Mouse (Mus musculus) lung, embryonic 15.5 days (tissue): ENCODE data around the gene Ifitm1. TPM values are rescaled to one million over a fixed set of nuclear protein-coding genes. Genes with fewer than 3 reads are reported as not detected.

ENCODE experiments used
- ATAC-seq: fragments of 200-750 bp; cut with Nextera tagmentation; 2 replicates; pipeline ENCODE4 v1.8.0; 2017; ENCODE audit warnings: moderate number of reproducible peaks, borderline replicate concordance; ENCODE audit not compliant: low FRiP score, low TSS enrichment; ENCODE audit errors: extremely low read depth
- H3K27ac ChIP-seq: fragments of 300-500 bp; sonication (generic); 2 replicates; pipeline ENCODE4 v1.5.1; 2015; ENCODE audit warnings: moderate library complexity, mild to moderate bottlenecking, inconsistent platforms
- H3K27me3 ChIP-seq: fragments of 300-500 bp; sonication (generic); 2 replicates; pipeline ENCODE4 v1.6.1; 2015; ENCODE audit warnings: inconsistent platforms
- H3K36me3 ChIP-seq: fragments of 300-500 bp; sonication (generic); 2 replicates; pipeline ENCODE4 v1.6.1; 2015; ENCODE audit warnings: inconsistent platforms
- H3K4me1 ChIP-seq: fragments of 300-500 bp; sonication (generic); 2 replicates; pipeline ENCODE4 v1.6.1; 2015; ENCODE audit warnings: inconsistent platforms
- H3K4me2 ChIP-seq: fragments of 300-500 bp; sonication (generic); 2 replicates; pipeline ENCODE4 v1.6.1; 2015; ENCODE audit warnings: inconsistent platforms, mild to moderate bottlenecking, moderate library complexity
- H3K4me3 ChIP-seq: fragments of 300-500 bp; sonication (generic); 2 replicates; pipeline ENCODE4 v1.5.1; 2015; ENCODE audit warnings: mild to moderate bottlenecking, inconsistent platforms
- H3K9ac ChIP-seq: fragments of 300-500 bp; sonication (generic); 2 replicates; pipeline ENCODE4 v1.6.1; 2015; ENCODE audit warnings: inconsistent platforms
- H3K9me3 ChIP-seq: fragments of 300-500 bp; sonication (generic); 2 replicates; pipeline ENCODE4 v1.6.1; 2016; ENCODE audit warnings: inconsistent platforms
- WGBS: fragments of 180-500 bp; shearing (Covaris S2); methylation state at CpG from one replicate; pipeline ENCODE4 v1.1.7; 2015; 5-methylcytosine and 5-hydroxymethylcytosine counted together
- polyA plus RNA-seq: library from polyadenylated mRNA; unstranded; fragments of >200 nt; fragmentation: Nextera tagmentation; extraction: Ambion mirVana; gene quantifications from 2 replicates; pipeline ENCODE4 v1.2.1, GENCODE M21; 2015

Ifitm1 gene
- polyA plus RNA-seq, 1 experiment from 2014 or later = 54.5 TPM

- WGBS = 2% methylated on average over 33 of the region's 33 CpGs
- Histone ChIP-seq H3K4me3 (peak within 1 kb of the TSS; percentile 62), H3K27ac (peak within 1 kb of the TSS; percentile 96), H3K36me3 (peaks cover 7% of the 10 kb centered on the region; the same call in 1 of the 2 replicates), H3K9me3 (no peaks in the 10 kb centered on the region), H3K4me2 (peak within 1 kb of the TSS; percentile 62), H3K4me1 (peaks cover 35% of the 10 kb centered on the region), H3K27me3 (no peaks in the 10 kb centered on the region), H3K9ac (peak within 1 kb of the TSS; percentile 64)
- peak; percentile 92 for ATAC-seq
Observed at GRCm38 (mm10) chr7:140941222-140942051, 25.6 kb upstream of the Ifitm1 start, which contains the start of gene Pgghg. TSS of gene Pgghg (plus strand) at chr7:140941391.

- Histone ChIP-seq H3K27ac (peak overlapping the region; percentile 96), H3K27me3 (no peaks in the 10 kb centered on the region), H3K4me2 (peak overlapping the region; percentile 62), H3K9ac (peak overlapping the region; percentile 64), H3K36me3 (peaks cover 14% of the 10 kb centered on the region), H3K4me3 (peak overlapping the region; percentile 62), H3K4me1 (peaks cover 35% of the 10 kb centered on the region), H3K9me3 (no peaks in the 10 kb centered on the region)
- 30% methylated on average over 9 of the region's 9 CpGs for WGBS
- ATAC-seq = peak; percentile 5; the same call in 1 of the 2 replicates
Observed at GRCm38 (mm10) chr7:140942341-140942740, 24.7 kb upstream of the Ifitm1 start.

GRCm38 (mm10) chr7:140942811-140943210, 24.2 kb upstream of the Ifitm1 start:
- peak overlapping the region; percentile 96 for H3K27ac ChIP-seq
- 80% methylated on average over 10 of the region's 10 CpGs for WGBS
- no peaks in the 10 kb centered on the region for H3K9me3 ChIP-seq
- H3K4me1 ChIP-seq = peaks cover 35% of the 10 kb centered on the region
- no peaks in the 10 kb centered on the region for H3K27me3 ChIP-seq
- ATAC-seq = no peak
- peak overlapping the region; percentile 62; the same call in 1 of the 2 replicates for H3K4me2 ChIP-seq
- H3K4me3 ChIP-seq = 0 out of 2 replicates have a peak overlapping the region, but pooled peaks have one; percentile 62
- peaks cover 19% of the 10 kb centered on the region for H3K36me3 ChIP-seq
- 0 out of 2 replicates have a peak overlapping the region, but pooled peaks have one; percentile 64 for H3K9ac ChIP-seq

GRCm38 (mm10) chr7:140943356-140943755, 23.7 kb upstream of the Ifitm1 start:
- no peak for ATAC-seq
- 54% methylated on average over 4 of the region's 4 CpGs for WGBS
- Histone ChIP-seq H3K27me3 (no peaks in the 10 kb centered on the region), H3K27ac (peak overlapping the region; percentile 96; the same call in 1 of the 2 replicates), H3K4me1 (peaks cover 35% of the 10 kb centered on the region), H3K4me3 (no peak overlapping the region), H3K36me3 (peaks cover 23% of the 10 kb centered on the region), H3K4me2 (no peak overlapping the region), H3K9me3 (no peaks in the 10 kb centered on the region), H3K9ac (no peak overlapping the region; the same call in 1 of the 2 replicates)

GRCm38 (mm10) chr7:140944236-140944635, 22.8 kb upstream of the Ifitm1 start:
- peaks cover 33% of the 10 kb centered on the region for H3K4me1 ChIP-seq
- no peak overlapping the region for H3K4me2 ChIP-seq
- no peak for ATAC-seq
- H3K4me3 ChIP-seq = no peak overlapping the region
- H3K9me3 ChIP-seq = no peaks in the 10 kb centered on the region
- peaks cover 32% of the 10 kb centered on the region for H3K36me3 ChIP-seq
- 89% methylated on average over 7 of the region's 7 CpGs for WGBS
- no peak overlapping the region for H3K9ac ChIP-seq
- no peaks in the 10 kb centered on the region for H3K27me3 ChIP-seq
- H3K27ac ChIP-seq = no peak overlapping the region

- peaks cover 23% of the 10 kb centered on the region for H3K4me1 ChIP-seq
Observed at GRCm38 (mm10) chr7:140945247-140945646, 21.8 kb upstream of the Ifitm1 start.

GRCm38 (mm10) chr7:140946311-140946710, 20.7 kb upstream of the Ifitm1 start:
- Histone ChIP-seq H3K4me3 (no peak overlapping the region), H3K27me3 (no peaks in the 10 kb centered on the region), H3K9ac (no peak overlapping the region), H3K4me2 (no peak overlapping the region), H3K9me3 (no peaks in the 10 kb centered on the region), H3K4me1 (peaks cover 29% of the 10 kb centered on the region), H3K27ac (no peak overlapping the region), H3K36me3 (peaks cover 43% of the 10 kb centered on the region)
- 87% methylated on average over 10 of the region's 10 CpGs for whole genome bisulfite sequencing
- ATAC-seq = no peak

More at GRCm38 (mm10) chr7:140945247-140945646, 21.8 kb upstream of the Ifitm1 start:
- Histone ChIP-seq H3K4me2 (no peak overlapping the region), H3K4me3 (no peak overlapping the region), H3K36me3 (peaks cover 42% of the 10 kb centered on the region), H3K9me3 (no peaks in the 10 kb centered on the region), H3K9ac (no peak overlapping the region), H3K27ac (no peak overlapping the region), H3K27me3 (no peaks in the 10 kb centered on the region)
- 94% methylated on average over 5 of the region's 5 CpGs for whole genome bisulfite sequencing
- no peak for ATAC-seq

- no peaks in the 10 kb centered on the region for H3K27me3 ChIP-seq
- no peak overlapping the region for H3K9ac ChIP-seq
- H3K4me3 ChIP-seq = no peak overlapping the region
- H3K4me1 ChIP-seq = peaks cover 35% of the 10 kb centered on the region
- H3K36me3 ChIP-seq = peaks cover 43% of the 10 kb centered on the region
- WGBS = 40% methylated on average over 7 of the region's 7 CpGs
- H3K4me2 ChIP-seq = no peak overlapping the region
- ATAC-seq = no peak
- no peak overlapping the region for H3K27ac ChIP-seq
- H3K9me3 ChIP-seq = no peaks in the 10 kb centered on the region
Observed at GRCm38 (mm10) chr7:140946980-140947379, 20.0 kb upstream of the Ifitm1 start.

- 70% methylated on average over 8 of the region's 8 CpGs for WGBS
- Histone ChIP-seq H3K9me3 (no peaks in the 10 kb centered on the region), H3K4me2 (no peak overlapping the region), H3K36me3 (peaks cover 43% of the 10 kb centered on the region), H3K9ac (no peak overlapping the region), H3K27me3 (no peaks in the 10 kb centered on the region), H3K4me3 (no peak overlapping the region), H3K4me1 (peaks cover 29% of the 10 kb centered on the region), H3K27ac (no peak overlapping the region)
- no peak for ATAC-seq
Observed at GRCm38 (mm10) chr7:140948161-140948560, 18.9 kb upstream of the Ifitm1 start.

- H3K9me3 ChIP-seq = no peaks in the 10 kb centered on the region
- no peak overlapping the region for H3K4me2 ChIP-seq
- H3K9ac ChIP-seq = no peak overlapping the region
- 81% methylated on average over 6 of the region's 6 CpGs for WGBS
- H3K36me3 ChIP-seq = peaks cover 43% of the 10 kb centered on the region
- no peaks in the 10 kb centered on the region for H3K27me3 ChIP-seq
- no peak overlapping the region for H3K27ac ChIP-seq
- H3K4me3 ChIP-seq = no peak overlapping the region
- no peak for ATAC-seq
- H3K4me1 ChIP-seq = peaks cover 35% of the 10 kb centered on the region
Observed at GRCm38 (mm10) chr7:140949255-140949654, 17.8 kb upstream of the Ifitm1 start.

- Histone ChIP-seq H3K36me3 (peaks cover 43% of the 10 kb centered on the region), H3K9ac (no peak within 1 kb of the TSS), H3K4me1 (peaks cover 40% of the 10 kb centered on the region), H3K4me3 (no peak within 1 kb of the TSS), H3K27me3 (no peaks in the 10 kb centered on the region), H3K27ac (peak within 1 kb of the TSS; percentile 62), H3K4me2 (0 out of 2 replicates have a peak within 1 kb of the TSS, but pooled peaks have one; percentile 12), H3K9me3 (no peaks in the 10 kb centered on the region)
- WGBS = 79% methylated on average over 16 of the region's 16 CpGs
- ATAC-seq = no peak
Observed at GRCm38 (mm10) chr7:140949824-140950530, 17.0 kb upstream of the Ifitm1 start, which contains the start of gene Ifitm5. TSS of gene Ifitm5 (minus strand) at chr7:140950291.
